Mouse (Mus musculus) cerebellum, postnatal 4 days (tissue): Measurements from ENCODE around the gene Faf1.

Source experiments
- DNase-seq, 2 experiments: peaks; one replicate each; pipeline ENCODE4 v3.0.0; 2022; ENCODE audit warnings: low spot score in 2 of 2, mixed read lengths in 1 of 2

Gene Faf1

DNA sequence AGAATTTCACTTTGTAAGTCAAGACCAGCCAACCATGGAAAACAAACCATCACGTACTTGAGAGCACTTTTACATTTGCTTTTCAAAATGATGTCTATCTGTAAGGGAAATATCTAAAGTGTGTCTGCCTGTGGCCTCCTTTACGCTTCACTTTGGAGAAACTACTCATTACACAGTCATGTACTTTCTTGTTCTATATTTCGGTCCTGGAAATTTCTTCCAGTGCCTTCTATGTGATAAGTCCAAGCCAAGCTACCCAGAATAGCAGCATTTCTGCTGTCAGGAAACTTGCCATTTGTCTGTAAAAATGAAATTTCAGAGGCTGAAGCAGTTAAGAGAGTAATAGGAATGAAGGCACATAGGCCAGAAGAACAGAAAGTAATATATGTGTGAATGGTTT is 228.1 kb downstream of the Faf1 start:
- no peak for DNase-seq

DNA sequence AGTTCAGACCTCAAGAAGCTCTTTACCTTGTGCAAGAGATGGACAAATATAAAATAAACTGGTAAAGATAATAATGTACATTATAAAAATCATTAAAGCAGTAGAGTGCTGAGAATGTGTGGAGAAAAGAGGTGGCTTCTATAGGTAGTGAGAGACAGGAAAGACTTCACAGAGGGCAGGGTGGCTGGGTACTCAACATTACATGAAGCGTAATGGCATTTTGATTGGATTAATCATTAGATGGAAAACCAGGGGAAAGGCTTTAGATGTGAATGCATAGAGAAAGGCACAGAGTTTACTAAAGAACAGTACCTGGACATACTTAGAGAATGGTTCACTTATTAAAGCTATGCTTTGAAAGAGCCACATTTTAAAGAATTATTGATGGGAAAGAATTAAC is 252.7 kb downstream of the Faf1 start:
- no peak for DNase-seq

DNA sequence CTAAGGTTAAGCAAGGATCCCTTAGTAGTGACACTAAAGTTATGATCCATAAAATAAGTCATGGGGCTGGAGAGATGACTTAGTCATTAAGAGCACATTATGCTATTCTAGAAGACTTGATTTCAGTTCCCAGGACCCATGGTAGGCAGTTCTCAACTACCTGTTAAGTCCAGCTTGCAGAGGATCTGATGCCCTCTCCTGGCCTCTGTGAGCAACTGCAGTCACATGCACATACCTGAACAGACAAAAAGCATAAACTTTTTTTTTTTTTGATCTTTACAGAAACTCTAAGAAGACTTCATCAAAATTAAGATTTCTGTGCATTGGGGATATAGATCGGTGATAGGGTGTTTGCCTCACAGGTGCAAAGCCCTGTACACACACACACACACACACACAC is 254.1 kb downstream of the Faf1 start:
- no peak for DNase-seq

DNA sequence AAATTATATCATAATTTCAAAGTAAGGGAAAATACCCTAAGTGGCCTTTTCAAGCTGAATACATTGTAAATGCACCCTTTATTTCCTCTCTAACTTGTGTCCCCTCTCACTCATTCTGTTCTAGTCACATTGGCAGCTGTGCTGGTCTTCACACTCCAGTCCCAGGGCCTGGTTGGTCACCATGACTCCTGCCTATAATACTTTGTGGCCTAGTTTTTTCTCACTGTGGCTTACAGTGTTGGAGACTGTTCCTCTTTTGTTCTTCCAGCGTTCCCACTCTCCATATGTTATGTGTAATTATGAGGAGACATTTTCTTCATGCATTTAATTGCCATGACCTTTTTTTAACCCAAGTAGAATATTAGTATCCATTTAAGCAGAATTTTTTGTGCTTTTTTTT is 254.5 kb downstream of the Faf1 start:
- DNase-seq: no peak

DNA sequence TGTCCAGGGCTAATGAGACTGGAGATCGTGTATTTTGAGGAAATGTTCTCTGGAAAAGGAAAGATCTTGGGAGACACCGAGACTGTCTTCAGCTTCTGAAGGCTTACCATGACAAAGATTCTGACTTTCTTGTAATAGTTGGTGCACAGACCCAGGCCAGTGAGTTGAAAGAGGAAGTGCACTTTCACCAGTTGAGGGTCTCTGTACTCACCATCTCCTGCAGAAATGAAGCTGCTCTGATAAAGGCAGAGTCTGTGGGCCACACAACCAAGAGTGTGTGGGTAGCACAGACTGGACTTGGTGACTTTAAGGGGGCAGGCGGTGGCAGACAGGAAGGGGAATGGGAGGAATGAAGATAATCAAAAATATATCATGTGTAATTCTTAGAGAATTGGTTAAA is 260.2 kb downstream of the Faf1 start:
- no peak for DNase-seq

DNA sequence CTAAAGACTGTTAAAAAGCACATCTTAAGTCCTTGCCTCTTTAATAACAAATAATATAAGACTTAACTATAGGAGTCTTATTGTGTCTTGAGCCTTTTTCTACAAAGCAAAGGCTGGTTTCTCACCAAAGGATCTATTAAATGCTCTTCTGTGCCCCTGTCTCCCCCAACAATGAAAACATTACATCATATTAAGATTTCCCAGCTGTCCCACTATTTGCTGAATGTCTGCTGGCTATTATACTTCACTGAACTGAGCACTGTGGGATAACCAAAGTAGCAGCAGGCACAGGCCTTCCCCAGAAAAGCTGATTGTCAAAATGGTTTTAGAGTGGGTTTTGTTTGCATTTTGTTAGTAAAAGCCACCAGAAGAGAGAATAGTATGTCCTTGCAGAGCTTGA is 262.9 kb downstream of the Faf1 start:
- DNase-seq: no peak

DNA sequence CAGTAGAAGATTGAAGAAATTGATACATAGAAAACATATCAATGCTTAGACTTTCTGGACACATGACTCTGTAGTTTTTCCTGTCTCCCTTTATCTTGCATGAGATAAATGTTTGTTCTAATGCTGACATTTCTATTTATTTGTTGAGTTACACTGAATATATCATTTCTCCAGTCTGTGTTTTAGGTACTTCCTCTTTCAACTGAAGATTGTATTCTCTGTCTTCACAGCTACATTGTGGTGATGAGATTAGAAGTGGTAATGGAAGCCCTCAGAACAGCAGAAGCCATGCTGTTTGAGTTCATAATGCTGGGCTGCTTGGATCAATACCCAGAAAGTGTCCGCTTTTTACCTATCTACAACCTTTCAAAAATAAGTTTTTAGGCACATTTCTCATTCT is 269.2 kb downstream of the Faf1 start:
- no peak for DNase-seq

DNA sequence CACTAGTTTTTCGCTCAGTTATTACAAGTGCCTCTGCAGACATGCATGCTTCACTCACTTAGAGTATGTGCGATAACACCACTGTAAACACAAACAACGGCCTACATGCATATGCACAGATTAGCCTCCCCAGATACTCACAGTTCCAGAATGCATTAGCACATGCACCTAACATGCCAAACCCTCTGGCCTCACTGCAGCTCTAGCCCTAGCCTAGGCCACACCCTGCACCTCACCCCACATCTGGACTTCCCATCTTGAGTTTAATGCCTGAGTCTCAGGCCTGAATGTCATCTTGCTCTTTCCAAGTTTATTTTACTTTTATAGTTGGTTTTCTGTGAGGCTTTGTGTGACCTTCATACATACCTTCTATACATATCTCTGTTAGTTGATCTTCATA is 272.9 kb downstream of the Faf1 start:
- DNase-seq: no peak

DNA sequence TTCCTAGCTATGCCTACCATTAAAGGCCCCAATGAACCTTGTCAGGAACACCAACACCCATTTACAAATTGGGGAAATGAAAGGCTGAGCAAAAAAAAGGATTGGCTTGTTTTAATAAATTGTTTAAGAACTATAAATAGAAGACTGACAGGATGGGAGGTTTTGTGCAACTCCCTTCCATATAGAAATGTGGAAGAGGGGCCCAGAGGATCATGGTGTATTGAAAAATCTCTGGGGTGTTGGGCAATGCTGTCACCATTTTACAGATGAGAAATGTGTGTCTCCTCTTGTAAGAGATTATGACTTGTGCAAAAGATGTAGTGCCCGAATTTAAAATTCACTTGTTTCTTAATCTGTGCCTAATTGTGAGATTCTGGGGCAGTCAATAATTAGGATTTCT is 277.1 kb downstream of the Faf1 start:
- DNase-seq: no peak

DNA sequence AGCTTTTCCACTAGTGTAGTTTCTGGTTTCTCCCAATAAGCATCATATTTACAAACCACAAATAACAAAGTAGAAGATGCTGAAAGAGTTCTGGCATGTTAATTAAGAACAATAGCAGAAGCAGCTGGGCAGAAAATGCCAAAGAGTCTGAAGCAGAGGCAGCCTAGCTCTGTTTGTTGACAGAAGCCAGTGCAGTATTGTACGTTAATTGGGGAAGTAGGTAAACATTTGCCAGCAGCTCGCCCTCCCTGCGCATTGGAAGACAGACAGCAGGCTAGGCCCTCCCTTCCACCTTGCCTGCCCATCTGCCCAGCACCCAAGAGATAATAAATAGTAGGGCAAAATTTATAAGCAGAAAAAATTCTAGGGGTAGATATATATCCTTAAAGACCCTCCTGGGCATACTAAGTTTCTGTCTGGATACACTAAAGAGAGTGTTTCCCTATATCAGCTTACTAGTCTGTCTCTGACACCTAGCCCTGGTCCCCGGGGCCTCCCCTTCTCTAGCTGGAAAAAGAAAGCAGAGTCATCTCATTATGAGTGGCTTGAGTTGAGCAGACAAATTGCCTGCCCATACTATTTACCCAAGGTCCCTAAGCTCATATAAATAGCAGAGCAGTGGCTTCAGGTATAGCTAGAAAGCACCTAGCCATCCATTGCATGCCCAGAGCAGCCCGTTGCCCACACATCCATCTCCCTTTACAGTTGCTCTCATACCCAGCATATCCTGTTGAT is 284.0 kb downstream of the Faf1 start:
- DNase-seq: no peak

DNA sequence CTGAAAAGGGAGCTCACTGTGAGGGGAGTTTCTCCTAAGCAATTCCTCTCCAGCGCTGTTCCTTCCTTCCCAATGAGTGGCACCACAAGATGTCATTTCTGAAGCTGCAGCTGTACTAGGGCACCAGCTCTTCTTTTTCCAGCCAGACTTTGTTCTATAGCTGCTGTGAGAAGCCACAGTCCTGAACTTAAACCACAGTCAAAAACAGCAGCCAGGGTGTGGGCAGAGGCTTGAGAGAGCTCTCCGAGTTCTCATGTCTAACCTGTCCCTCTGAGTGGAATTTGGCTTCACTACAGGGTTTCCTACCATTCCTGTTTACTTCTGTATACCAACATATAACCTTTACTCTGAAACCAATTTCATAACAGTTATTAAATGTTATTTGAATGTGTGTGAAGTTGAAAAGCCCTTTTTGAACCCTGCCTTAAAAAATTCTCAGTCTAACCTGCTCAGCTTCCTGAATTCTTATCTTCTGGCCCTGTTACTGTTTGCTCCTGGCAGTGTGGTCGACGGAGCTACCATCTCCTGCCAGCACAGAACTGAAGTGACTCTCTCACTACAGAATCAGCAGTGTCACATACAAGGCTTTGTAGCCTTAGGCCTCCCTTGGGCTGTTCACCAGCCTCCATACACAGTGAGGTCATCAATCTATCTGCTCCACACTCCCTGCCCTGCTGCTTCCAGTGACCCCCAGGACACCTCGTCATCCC is 287.3 kb downstream of the Faf1 start:
- DNase-seq: no peak

DNA sequence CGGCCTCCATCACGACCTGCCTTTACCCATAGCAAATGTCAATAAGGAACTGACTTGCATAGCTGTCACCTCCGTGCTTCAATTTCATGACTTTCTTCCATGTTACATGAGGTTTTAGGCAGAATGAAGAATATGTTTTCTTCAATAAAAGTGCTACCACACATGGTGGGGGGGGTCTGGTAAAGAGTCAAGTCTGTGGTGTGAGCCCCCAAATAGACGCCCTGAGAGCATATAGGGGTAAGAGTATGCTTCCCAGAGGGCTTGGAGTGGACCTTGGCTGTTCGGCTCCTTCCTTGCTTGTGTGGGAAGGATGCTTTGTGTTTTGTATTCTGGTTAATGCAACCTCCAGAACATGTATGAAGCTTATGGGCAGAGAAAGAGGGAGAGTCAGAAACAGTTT is 293.2 kb downstream of the Faf1 start:
- DNase-seq: no peak

DNA sequence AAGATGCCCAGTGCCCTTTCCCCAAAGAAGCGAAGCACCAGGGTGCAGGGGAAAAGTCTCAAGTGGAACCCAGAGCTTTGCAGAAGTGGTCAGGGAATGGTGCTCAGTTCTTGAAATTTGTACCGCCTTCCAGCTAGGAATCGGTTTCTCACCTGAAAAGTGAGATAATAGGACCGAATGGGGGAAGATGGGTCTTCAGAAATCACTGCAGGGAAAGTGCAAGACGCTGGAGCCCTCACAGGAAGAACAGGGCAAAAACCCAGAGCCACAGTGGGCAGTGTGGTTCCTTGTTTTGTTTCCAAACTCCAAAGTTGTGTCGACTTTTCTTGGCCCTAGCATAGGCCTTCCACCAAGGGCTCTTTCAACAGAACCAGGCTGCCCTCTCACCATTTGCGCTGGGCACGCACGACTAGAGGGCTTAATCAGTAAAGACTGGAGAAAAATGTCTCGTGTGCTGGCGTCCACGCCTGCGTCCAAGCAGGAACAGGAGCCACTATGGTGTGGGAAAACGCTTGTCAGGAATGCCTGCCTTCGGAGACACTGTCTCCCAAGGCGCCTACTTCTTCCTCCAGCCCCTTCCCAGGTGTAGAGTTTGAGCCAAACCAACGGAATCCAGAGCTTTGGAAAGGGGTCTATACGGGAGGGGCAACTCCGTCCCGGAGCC is 297.7 kb downstream of the Faf1 start:
- DNase-seq: no peak

DNA sequence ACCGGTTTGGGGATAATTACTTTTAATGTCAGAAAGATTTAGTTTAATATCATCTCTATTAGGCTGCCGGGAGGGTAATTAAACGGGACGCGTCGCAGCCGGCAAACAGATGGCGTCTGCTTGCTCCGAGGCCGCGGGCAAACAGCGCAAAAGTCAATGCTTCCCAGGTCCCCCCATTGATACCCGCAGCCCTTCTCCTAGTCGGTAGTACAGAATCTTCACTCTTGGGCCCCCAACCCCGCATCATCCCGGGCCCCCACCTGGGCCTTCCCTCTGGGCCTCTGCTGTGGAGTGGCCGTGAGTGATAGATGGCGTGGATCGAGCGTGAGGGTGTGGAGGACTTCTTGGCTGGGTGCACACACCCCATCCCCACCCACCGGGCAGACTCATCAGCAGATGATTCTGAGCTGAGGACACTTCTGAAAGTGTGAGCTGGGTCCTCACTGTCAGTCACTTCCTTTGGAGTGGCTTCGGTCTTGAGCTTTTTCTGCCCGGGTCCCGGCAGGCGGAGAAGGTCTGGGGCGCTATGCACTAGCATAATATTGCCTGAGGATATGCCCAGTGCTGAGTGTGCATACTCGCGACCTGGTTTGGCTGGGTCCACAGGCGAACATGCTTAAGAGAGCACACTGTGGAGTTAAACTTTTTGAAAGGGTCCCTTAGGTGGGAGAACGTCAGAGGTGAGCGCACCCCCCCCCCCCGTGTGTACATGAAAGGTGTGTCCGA is 298.4 kb downstream of the Faf1 start:
- no peak for DNase-seq

DNA sequence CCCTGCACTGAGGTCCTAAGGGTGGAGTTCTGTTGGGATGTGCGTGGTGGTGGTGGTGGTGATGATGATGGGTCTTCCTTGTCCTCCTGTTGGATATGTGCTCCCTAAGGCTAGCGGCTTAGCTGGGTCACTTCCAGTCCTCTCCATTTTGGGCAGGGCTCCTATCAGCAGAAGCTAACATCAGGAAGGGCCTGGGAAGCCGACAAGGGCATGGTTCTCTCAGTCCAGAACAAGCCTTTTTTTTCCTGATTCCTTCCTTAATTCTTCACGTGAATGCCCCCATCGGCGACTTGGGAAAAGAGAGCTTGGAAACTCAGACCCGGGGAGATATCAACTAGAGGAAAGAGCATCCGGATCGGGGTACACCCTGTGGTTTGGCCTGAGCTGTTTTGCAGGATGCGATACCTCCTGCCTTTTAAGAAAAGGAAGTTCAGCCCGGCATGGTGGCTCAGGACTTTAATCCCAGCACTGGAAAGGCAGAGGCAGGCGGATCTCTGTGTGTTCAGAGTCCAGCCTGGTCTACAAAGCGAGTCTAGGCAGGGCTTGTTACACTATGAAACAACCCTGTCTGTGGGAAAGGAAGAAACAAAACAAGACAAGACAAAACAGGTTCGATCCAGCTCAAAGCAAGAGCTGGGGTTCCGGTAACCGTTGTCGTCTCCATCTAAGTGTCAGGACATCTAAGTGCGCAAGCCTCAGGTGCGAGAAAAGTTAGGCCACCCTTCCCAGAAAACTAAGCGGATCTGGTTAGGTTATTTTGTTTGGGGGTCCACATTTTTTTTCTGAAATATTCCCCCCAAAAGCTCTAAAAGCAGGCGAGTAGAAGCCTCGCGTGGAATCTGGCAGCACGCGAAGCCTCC is 299.2 kb downstream of the Faf1 start:
- DNase-seq: no peak

DNA sequence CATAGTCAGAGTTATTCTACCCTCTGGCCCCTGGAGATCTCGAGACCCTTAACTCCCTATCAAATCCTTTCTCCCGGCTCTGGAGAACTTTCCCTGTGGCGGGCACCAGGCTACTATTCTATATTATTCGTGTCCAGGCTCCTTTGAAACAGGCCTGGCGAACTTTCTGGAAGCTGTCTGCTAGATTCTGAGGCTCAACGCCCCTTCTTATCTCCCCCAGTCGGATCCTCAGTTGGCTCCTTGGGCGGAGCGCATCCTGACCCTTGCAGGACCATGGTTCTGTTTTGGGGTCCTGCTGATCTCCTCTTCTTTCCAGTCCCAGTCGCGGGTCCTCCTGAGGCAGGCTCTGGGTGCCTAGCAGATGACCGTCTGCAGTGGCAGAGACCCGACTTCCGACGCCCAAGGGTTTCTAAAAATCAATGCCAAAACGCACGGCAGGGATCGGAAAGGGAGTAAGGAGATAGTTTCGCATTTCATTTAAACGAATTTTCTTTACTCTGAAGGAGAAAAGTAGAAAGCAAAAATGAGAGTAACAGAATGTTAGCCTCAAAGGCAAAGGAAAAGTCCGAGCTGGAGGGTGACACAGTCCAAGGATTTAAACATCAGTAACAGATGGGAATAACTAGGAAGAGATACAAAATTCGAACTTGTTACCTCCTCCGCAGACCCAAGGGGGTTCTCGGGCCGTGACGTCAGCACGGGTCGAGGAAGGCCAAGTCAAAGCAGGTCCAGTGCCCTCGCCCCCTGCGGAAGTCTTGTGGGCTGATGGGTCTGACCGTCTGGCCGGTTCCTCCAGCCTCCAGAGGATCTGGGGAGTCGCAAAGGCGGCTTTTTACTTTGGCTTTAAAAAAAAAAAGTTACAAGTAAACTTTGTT is 300.1 kb downstream of the Faf1 start:
- no peak for DNase-seq

DNA sequence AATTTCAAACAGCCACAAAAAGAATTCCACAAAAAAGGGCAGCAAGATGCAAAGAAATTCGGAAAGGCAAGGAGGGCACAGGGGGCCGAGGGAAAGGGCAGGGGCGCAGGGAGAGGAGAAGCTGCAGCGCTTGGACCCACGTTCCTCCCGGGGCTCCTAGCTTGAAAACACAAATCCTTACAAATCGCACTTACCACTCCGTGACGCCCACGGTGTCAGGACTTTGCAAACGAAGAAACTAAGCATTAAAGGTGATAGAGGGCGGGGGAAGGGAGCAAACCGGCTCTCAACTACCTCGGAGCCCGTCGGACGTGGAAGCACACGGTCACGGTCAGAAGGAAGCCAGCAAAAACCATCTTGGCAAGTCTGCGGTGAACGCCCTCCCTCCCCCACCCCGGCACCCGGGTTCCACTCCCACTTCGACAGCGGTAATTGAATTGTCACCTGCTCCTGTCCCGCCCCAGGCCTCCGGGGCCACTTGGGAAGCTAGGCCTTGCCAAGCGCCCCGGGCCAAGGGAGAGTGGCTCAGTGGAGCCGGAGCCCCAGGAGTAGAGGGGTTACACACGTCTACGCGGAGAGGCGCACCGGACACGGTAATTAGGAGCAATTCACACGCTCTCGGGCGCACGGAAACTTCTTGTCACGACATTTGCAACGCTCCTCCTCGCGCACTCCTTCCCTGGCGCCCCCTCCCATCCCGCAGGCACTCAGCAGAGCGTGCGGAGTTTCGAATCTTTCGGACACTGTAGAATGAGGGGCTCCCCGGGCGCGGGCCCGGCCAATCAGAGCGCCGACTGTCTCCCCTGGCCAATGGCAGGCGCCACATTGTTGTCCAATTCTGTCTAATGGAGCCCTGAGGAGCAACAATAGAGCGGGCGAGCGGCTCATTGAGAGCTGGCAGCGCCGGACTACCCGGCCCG is 301.0 kb downstream of the Faf1 start, which contains the start of gene Dmrta2:
Gene Dmrta2, plus strand, starts transcription at position 906 of the 920 bp plus-strand sequence.
- DNase-seq: peak in 1 of 2 experiments; percentile 29

DNA sequence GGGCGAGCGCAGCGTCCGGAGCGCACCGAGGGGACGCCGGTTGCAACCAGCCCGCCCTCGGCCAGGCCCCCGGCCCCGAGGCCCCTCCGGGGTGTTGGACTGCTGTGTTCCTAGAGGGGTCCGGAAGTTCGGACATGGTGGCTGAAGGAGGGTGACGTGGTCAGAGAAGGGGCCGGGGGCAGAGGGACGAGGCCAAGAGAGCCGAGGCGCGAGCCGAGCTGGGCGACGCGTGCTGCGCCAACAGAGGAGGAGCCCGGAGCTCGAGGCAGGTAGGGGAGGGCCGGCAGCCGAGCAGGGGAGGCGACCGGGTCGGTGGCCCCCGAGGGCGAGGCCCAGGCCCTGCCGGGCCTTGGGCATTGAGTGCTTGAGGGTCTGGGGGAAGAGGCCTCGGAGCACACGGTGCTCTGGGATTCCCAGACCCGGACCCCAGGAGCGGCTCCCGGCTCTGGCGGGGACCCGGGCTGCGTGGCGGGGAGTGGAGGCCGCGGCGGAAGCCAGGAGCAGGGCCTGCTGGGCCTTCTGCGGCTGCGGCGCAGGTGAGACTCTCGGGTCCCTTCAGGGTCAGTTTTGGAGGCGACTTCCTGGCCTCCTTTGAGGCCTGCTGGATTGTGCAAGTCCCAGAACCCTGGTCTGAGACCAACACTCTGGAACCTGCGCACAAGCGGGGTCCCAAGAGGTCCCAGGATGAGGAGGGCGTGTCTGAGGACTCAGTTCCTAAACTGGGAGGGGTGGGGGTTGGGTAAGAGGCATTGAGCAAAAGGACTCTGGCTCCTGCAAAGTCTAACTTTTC is 301.9 kb downstream of the Faf1 start:
- DNase-seq: no peak
